Mouse (Mus musculus): ENCODE measurements around the gene Tgfb1i1.

The Tgfb1i1 gene

DNA sequence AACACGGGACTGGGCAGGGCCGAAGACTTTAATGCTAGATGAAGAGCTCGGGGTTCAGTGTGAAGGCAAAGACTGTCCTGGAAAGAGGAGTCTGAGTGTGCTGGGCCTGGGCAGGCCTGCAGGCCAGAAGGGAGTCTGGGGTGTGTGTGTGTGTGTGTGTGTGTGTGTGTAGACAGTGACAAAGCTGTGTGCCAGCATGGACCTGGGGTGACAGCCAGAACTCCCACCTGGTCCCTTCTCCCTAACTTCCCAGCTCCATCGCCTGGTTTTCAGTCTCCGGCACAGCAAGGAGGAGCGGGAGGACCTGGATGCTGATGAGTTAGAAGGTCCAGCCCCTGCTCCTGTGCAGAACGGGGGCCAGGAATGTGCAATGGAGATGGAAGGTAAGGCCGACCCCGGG is 24.9 kb downstream of the Tgfb1i1 start:
- in situ Hi-C loops (cut with MboI; ENCODE audit: low pct_unique_long_range_greater_than_20kb in 1 of 2, low sequenced_read_pairs in 2 of 2, unreplicated experiment in 1 of 2) = no loop called here

DNA sequence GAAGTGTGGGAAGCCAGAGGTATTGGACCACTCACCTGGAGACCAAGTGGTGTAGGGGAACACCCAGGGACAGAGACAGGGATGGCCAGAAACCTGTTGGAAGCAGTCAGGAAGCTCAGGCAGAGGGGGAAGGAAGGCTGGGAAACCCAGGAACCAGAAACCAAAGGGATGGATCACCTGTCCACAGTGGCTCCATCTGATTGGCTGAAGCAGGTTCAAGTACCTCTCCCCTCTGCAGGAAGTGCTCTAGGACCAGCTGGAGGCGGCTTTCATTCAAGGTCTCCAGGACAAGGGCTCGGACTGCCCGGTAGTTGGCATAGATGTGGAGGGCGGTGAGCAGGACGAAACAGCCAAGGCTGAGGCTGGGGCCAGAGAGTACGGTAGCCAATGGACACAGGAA is 29.4 kb downstream of the Tgfb1i1 start:
- in situ Hi-C loops (cut with MboI; ENCODE audit: low pct_unique_long_range_greater_than_20kb in 1 of 2, low sequenced_read_pairs in 2 of 2, unreplicated experiment in 1 of 2) = no loop called here

DNA sequence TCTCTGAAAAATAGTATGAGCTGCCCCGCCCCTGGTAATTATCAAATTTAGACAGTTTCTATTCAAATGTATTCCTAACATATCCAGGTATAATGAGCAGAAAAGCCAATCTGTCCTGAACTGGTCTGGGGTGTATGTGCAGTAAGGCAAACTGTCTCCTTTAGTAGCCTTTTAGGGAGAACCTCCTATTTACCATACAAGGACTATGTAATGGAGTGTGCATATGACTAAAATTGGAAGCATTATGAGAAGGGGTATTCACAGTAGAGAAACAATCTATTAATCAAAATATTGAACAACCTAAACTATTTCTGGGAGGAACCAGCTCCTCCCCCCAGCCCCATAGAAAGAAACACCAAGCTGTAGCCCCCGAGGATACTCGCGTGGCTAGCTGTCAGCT is 33.1 kb downstream of the Tgfb1i1 start:
- in situ Hi-C loops (cut with MboI; ENCODE audit: low pct_unique_long_range_greater_than_20kb in 1 of 2, low sequenced_read_pairs in 2 of 2, unreplicated experiment in 1 of 2) = no loop called here

DNA sequence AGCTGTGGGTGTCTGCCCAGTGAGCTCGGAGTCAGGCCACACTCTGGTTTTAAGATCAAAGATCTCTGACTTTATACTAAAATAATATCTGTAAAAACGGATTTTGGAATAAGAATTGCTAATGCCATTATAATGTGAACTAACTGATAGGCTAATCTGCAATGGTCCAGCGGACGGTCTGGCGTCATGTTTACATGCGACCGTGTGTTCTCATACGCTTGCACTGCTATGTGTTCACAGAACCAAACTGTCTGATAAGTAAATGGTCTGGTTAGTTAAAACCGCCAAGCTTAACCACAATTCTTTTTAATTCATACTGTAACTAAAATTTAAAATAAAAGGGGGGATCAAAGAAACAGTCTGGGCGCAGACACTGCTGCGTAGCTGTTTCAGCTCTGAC is 35.2 kb downstream of the Tgfb1i1 start:
- in situ Hi-C loops (cut with MboI; ENCODE audit: low pct_unique_long_range_greater_than_20kb in 1 of 2, low sequenced_read_pairs in 2 of 2, unreplicated experiment in 1 of 2) = no loop called here

DNA sequence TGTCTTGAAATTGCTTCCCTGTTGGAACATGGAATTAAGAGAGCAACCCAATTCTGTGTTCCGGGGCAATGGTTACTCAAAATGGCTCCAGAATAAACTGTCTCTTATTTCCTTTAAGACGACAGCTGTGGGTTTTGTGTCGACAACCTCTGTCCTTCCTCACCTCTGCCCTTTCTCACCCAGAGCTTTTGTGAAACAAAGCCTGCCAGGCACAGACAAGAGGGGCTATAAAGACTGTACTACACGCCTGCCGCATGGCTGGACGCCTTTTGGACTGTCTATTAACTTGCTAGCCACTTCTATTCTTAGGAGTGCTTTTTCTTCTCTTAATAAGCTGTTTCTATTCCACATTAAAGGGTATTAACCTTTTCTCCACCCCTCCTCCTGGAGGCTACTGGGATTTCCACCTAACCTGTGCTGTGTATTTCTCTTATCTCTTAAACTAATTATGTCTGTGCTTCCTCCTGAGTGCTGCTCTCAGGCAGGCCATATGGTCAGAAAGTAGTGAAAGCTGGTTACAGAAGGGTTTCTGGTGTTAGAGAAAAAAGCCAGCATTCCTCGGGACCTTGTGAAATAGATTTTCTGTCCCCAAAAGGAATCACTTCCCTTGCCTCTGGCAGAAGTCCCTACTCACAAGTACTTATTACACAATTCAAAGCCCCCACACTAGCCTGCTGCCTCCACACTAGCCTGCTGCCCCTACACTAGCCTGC is 36.1 kb downstream of the Tgfb1i1 start:
- in situ Hi-C loops (cut with MboI; ENCODE audit: low pct_unique_long_range_greater_than_20kb in 1 of 2, low sequenced_read_pairs in 2 of 2, unreplicated experiment in 1 of 2) = no loop called here

DNA sequence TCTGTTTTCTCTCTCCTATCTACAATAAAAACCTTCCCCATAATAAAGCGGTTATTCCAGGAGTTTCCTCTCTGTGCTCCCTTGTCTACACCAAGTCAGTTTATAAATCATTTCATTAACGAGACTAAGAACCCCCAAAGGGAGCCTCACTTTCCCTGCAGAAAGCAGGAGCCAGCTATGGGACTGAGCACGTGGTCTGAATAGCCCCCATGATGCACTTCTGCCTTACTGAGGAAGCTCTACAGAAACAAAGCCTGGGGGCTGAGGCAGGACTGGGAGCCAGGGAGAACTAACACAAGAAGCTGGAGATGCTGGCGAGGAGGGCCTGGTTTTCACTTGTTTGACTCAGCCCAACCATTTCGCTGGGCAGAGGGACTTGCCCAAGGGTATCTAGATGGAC is 37.4 kb downstream of the Tgfb1i1 start:
- in situ Hi-C loops (cut with MboI; ENCODE audit: low pct_unique_long_range_greater_than_20kb in 1 of 2, low sequenced_read_pairs in 2 of 2, unreplicated experiment in 1 of 2) = no loop called here

DNA sequence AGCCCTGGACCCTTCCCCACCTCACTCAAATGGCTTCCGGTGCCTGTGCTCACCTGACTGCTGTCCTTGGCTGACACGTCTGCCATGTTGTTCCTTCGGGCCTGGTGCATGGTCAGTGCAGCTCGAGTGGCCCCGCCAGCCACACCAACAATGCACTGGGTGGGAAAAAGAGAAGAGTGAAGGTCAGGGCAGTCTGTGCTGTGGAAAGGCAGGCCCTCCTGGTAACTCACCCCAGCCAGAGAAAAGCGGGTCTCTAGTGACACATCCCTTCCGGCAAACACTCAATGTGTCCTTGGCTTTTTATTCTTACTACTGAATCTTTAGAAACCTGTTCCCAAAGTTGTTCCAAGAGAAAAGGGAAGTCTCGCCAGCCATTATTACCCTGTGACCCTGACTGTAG is 38.4 kb downstream of the Tgfb1i1 start:
- in situ Hi-C loops (cut with MboI; ENCODE audit: low pct_unique_long_range_greater_than_20kb in 1 of 2, low sequenced_read_pairs in 2 of 2, unreplicated experiment in 1 of 2) = no loop called here

DNA sequence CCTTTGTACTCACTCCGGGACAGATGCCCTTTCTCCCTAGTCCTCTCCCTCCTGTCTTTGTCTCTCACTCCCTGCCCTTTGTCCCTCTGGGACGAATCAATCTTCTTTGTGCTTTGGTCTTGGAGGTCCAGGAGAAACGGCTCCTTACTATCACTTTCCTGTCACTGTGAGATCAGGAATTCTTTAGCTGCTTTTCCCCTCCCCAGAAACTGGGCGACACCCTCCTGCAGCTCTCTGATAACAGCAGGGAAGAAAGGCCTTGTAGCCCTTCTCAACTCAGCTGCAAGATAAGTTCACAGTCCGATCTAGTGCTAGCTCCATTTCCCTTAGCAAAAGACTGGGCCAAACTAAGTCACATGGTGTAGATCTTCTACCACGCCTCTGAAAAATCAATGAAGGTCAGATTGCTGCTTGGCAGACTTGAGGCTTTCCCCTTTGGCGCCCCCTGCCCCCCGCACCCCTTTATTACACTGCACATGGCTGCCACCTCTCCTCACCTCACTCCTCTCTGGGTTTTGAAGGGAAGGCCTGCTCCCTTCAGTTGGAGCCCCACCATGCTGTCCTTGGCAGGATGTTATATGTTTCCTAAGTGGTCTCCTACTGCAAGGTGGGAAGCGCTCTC is 42.4 kb downstream of the Tgfb1i1 start:
- in situ Hi-C loops (cut with MboI; ENCODE audit: low pct_unique_long_range_greater_than_20kb in 1 of 2, low sequenced_read_pairs in 2 of 2, unreplicated experiment in 1 of 2) = no loop called here

DNA sequence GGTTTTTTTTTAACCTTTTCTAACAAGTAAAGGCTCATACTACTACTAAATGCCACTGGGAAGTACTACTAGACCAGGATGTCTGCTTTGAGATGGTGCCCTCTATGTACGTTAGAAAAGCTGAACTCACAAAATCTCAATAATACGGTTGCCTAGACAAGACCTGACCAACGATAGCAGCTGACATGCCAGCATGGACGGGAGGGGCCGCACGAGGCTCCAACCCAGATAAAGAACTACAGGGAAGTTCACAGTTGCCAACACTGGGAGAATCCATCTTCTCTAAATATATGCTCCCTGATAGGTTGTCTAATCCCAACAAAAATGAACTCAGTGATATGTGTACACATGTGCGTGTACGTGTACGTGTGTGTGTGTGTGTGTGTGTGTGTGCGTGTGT is 48.2 kb downstream of the Tgfb1i1 start:
- in situ Hi-C loops (cut with MboI; ENCODE audit: low pct_unique_long_range_greater_than_20kb in 1 of 2, low sequenced_read_pairs in 2 of 2, unreplicated experiment in 1 of 2) = loop anchor here in 1 of 2 experiments (10.0 kb wide), 1 partner anchor 50 kb away; the partner anchor contains the start of gene Tgfb1i1

DNA sequence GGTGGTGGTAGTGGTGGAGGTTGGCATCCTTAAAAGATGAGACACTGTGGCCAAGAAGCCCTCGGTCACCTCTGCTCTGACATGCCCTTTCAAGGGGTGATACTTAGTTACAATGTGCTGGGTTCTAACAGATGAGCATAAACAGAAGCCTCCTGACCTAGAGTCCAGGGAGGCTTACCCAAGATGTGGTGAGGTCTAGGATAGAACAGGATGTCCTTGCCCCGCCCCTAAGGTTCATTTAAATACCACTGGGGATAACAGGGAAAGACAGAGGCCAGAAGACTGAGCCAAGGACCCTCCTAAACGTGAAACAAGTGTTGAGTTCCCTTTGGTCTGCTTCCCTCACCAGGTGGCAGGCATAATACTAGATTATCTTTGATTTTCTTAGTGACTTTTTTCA is 49.9 kb downstream of the Tgfb1i1 start:
- in situ Hi-C loops (cut with MboI; ENCODE audit: low pct_unique_long_range_greater_than_20kb in 1 of 2, low sequenced_read_pairs in 2 of 2, unreplicated experiment in 1 of 2) = loop anchor here in 1 of 2 experiments (10.0 kb wide), 1 partner anchor 52 kb away; the partner anchor contains the start of gene Tgfb1i1

DNA sequence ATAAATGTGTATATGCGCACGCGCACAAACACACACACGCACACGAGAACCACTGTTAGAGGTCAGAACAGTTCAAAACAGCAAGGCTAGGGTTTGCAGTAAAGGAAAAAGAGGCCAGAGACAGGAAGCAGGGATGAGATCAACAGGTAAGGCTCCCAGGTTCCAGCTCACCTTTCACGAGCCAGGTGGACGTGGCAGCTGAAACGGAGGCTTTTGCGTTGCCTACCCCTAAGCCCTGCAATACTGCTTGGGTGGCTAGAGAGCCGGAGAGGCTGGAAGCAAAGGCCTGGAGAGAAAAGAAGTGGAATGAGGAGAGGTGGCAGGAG is 50.6 kb downstream of the Tgfb1i1 start:
- in situ Hi-C loops (cut with MboI; ENCODE audit: low pct_unique_long_range_greater_than_20kb in 1 of 2, low sequenced_read_pairs in 2 of 2, unreplicated experiment in 1 of 2) = loop anchor here in 1 of 2 experiments (10.0 kb wide), 1 partner anchor 52 kb away; the partner anchor contains the start of gene Tgfb1i1

DNA sequence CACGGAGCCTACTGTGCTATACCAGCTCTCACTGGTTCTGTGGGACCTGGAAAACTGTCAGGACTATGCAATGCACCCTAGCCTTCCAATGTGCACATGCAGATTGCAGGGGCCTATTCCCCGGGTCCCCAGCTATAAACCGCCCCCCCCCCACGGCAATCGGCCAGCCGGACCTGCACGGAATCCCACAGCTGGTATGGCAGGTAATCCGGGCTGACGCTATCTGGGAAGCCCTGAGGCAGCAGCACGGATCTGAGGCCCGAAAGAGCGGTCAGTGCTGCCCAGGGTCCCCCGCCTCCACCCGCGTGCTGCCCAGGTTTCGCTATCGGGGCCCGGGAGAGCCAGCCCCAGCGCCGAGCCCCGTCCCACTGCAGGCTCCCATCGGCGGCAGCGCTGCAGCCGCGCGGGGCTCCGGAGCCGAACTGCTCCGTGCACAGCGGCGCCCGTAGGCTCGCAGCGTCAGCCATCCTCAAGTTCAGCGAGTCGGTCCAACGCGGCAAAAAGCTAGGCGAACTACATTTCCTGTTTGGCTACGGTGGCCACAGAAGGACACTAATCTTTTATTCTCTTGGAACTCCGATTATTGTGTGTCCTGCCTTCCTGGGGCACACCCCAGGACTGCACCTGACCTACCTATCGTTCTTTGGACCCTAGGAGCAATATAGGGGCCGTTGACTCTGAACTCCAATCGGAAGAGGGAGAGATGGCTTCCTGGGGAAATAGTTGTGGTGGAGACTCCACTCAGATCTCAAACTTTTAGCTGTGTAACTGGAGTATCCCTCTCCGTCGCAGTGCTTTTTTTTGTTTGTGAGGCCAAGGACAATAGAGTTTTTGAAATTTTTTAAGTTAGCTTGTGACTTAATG is 51.2 kb downstream of the Tgfb1i1 start, which contains the start of gene BC017158:
BC017158 (minus strand) TSS at position 554 of the 864 bp plus-strand sequence.
- in situ Hi-C loops (cut with MboI; ENCODE audit: low pct_unique_long_range_greater_than_20kb in 1 of 2, low sequenced_read_pairs in 2 of 2, unreplicated experiment in 1 of 2) = loop anchor here in 1 of 2 experiments (10.0 kb wide), 1 partner anchor 53 kb away; the partner anchor contains the start of gene Tgfb1i1

DNA sequence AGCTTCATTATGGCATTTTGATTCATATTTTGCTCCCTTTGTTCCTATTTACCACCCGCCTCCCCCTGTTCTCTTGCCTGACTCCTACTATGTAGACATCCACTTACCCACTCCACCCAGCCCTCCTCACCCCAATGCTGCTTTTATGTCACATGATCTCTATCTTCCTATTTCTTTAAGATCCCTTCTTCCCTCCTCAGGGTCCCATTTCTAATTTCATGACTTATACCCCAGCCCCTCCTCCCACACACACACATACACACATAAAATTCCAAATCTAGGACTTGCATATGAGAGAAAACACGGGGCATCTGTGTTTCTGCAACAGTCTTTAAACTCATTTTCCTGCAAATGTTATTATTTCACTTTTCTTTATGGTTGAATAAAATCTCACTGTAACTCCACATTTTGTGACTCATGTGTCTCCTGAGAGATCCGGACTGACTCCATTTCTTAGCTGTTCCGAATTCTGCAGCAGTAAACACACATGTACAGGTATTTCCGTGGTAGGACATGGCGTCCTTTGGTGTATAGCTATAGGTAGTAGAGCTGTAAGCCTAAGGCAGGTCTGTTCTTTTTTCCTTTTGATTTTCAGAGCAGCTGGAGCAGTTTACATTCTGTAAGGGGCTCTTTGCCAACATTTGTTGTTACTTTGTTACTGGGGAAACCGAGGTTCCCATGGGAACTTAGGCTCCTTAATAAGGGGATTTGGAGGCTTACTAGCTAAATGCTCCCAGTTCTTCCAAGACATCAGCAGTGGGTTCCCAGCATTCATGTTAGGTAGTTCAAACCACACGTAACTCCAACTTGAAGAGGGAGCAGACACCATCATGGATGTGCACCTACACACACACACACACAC is 52.1 kb downstream of the Tgfb1i1 start:
- in situ Hi-C loops (cut with MboI; ENCODE audit: low pct_unique_long_range_greater_than_20kb in 1 of 2, low sequenced_read_pairs in 2 of 2, unreplicated experiment in 1 of 2) = loop anchor here in 1 of 2 experiments (10.0 kb wide), 1 partner anchor 54 kb away; the partner anchor contains the start of gene Tgfb1i1

DNA sequence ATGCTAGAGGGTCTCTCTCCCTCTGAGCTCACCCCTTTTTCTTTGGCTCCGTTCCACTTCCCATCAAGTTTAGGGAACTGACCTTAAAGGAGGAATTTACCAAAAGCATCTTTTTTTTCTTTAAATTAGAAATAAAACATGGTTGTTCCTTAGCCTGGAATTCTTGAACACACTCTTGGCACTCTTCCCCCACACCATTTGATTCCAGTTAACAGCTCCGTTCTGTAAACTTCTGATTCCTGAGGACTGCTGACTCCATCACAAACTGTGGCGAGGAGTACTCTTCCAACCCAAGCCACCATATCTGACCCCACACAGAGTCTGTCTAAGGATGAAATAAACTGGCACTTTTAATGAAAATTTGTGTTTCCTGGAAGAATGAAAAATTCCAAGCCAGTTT is 54.3 kb downstream of the Tgfb1i1 start:
- in situ Hi-C loops (cut with MboI; ENCODE audit: low pct_unique_long_range_greater_than_20kb in 1 of 2, low sequenced_read_pairs in 2 of 2, unreplicated experiment in 1 of 2) = no loop called here

DNA sequence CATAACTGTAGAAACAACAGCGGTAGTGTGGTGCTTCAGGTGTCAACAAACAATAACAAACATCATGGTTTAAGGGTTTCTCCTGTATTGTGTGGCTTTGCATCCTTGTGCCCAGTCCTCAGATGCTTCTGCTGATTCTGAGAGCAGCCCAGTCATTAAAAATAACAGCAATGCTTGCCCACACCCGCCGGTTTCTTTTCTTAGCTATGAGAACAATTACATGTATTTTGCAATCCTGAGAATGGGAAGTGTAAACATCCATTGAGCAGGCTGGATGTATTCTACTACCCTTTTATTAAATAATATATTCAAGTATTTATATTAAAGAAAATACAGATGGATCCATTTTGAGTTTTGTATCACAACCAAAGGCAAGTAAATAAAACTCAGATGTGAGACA is 55.5 kb downstream of the Tgfb1i1 start:
- in situ Hi-C loops (cut with MboI; ENCODE audit: low pct_unique_long_range_greater_than_20kb in 1 of 2, low sequenced_read_pairs in 2 of 2, unreplicated experiment in 1 of 2) = no loop called here

DNA sequence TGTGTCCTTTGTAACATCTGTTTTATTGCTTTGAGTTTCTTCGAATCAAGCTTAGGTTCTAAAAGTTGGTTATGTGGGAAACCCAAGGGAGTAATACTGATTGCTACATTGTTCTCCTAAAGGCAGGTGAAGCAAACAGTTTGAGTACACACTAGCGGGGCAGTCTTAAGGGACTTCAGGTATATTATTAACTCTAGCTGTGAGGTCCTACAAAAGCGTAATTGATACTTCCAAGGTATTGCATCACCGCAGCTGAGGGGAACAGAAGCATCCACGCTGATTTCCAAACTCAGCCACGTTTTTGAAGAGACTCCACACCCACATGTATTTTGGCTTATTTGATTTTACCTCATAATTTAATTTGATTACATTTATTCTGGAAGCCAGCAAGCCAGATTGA is 57.6 kb downstream of the Tgfb1i1 start:
- in situ Hi-C loops (cut with MboI; ENCODE audit: low pct_unique_long_range_greater_than_20kb in 1 of 2, low sequenced_read_pairs in 2 of 2, unreplicated experiment in 1 of 2) = no loop called here

DNA sequence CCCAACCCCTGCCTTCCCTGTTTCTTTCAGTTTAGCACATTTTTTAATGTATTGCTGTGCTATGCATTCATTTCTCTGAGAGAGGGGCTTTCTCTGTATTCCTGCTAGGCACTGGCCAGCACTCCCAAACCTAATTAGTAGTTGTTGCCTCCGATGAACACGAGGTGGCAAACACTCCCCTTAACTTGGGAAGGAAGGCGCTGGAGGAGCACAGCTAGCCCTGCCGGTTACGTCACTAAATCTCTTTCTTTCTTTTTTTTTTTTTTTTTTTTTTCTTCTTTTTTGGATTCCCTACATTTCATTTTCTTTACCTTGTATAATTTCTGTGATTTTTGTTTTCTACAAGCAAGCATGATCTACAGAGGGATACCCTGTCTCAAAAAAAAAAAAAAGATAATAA is 58.3 kb downstream of the Tgfb1i1 start:
- in situ Hi-C loops (cut with MboI; ENCODE audit: low pct_unique_long_range_greater_than_20kb in 1 of 2, low sequenced_read_pairs in 2 of 2, unreplicated experiment in 1 of 2) = no loop called here
